Mouse (Mus musculus) monocyte, adult 2 months (primary cell): ENCODE measurements around the gene Dapk3.

Source experiments
- DNase-seq, 2 experiments: peaks; one replicate each; pipeline ENCODE4 v3.0.0; 2022; ENCODE audit warnings: low spot score in 2 of 2, low read depth in 1 of 2

The Dapk3 gene

GRCm38 (mm10) chr10:81182336-81183333, at the start of gene Dapk3:
Gene Dapk3, plus strand, starts transcription at chr10:81183005.
- peak; percentile 89 to 94 for DNase-seq

GRCm38 (mm10) chr10:81134181-81134587, 48.6 kb upstream of the Dapk3 start:
- DNase-seq: peak; percentile 77 to 89

DNA sequence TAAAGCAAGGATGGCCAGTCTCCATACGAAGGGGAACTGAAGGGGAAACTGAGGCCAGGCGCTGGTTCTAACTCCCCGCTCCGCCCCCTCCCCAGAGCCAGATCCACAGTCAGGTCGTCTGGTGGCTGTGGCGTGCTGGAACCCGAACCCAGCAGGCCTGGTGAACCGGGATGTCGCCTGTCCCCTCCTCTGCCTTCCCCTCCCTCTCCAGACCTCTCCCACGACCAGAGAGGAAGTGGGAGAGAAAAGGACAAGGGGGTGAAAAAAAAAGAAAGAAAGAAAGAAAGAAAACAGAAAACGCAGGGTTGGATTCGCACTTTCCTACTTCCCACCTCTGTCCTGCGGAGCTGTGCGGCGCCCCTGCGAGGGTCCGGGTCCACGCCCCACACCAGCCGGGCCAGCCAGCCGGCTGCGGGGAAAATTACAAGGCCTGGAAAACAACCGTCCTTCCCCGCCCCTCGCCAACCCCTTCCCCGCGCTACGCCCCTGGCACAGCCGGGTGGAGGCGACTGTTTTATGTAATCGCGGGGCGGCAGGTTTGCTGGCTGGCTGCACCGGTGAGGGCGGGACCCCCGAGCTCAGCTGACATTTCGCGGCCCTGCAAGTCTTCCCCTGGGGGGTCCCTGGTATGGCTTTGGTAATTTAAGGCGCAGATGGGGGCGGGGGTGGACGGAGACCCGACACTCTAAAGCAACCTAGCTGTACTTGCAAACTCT, 47.7 kb upstream of the Dapk3 start, which contains the start of gene Zbtb7a:
TSS of gene Zbtb7a (plus strand) at position 255 of the 716 bp plus-strand sequence.
- no peak for DNase-seq

GRCm38 (mm10) chr10:81135831-81136705, 46.7 kb upstream of the Dapk3 start:
- DNase-seq: peak in 1 of 2 experiments; percentile 48

- peak; percentile 41 to 67 for DNase-seq
Measured at GRCm38 (mm10) chr10:81136706-81137231, 46.0 kb upstream of the Dapk3 start.

DNA sequence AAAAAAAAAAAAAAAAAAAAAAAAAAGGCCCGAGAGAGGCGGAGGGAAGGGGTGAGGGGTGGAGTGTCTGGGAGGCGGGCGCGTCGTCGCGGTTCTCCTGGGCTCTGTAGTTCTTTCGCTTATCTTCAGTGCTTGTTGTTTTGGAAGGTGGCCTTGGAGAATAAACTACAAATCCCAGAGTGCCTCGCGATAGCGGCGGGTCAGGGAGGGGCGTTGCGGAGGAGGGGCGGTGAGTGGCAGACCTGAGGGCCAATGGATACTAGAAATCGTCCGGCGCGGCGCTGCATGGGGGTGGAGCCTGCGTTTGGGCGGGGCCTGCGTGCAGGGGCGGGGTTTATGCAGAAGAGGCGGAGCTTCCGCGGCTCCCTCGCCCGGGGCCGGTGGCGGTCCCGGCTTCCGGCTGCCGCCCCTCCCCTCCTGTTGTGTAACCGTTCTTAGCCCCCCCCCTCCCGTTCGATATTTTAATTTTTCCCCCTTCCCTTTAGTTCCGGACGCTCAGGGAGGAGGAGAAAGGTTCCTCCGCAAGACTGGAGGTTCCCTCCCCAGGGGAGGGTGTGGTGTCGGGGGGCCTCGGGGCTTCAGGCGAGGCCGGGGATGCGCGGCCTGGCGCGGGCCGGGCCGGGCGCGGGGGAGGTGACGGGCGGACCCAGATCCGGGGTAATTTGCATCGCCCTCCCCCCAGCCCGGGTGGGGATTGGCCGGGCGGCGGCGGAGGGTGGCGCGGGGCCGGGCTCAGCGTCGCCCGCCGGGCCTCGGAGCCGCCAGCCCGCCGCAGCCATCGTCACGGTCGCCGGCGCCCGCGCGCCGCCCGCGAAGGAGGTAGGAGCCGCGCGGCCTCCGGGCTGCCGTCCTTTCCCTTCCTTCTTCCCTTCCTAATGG, 45.3 kb upstream of the Dapk3 start:
- DNase-seq: peak; percentile 100

DNA sequence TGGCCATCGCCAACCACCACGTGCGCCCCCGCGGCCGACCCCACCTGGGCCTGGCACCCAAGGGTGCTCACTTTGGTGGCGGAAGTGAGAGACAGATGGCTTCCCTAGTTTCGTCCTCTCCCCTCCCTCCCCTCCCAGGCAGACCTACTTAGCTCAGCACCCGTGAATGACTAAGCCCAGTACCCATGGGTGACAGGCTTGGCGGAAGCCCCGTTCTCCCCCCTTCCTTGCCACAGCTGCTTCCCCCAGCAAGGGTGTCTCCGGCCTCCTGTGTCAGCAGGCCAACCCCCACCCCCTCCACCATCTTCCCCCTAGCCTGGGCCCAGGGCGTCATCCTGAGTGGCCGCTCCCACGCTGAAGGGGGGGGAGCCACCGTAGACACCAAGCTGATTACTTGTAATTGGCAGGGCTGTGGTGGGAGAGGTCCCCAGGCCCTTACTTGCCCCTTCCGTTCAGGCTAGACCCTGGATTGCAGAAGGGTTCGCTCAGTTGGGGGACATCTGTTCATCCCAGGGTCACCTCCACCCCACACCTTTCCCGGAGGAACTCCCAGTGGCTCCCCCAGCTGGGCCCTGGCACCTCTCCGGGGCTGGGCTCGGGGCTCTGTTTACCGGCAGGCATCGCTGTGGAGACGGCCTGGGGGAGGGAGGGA, 44.5 kb upstream of the Dapk3 start:
- peak in 1 of 2 experiments; percentile 65 for DNase-seq

DNA sequence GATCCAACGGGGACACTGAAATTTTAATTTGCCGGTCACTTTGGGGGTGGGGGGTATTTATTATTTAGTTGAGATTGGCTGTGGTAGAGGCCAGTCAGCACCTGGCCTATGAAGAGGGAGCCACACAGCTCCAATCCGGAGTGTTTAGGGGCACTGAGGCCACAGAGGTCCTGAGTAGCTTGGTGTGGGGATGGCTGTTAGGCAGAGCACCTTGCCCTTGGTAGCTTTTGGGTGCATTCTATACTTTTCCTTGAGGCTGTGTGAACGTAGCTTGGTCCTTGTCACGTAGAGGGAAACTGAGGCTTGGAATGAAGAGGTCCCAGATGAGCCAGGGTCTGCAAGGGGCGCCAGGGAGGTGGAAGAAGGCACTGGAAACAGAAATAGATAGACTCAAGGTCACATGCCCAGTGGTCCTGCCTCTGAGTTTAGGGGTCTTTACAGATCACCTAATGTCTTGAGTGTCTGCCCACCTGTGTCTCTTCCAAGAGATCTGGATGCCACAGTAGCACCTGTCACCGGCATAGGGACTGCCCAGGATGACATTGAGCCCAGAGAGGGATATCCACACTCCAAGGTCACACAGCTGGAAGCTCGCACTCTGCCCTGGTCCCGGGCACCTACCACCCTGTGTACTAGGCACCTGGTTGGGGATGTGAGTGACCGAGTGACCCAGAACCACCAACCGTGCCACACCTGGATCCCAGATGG, 43.8 kb upstream of the Dapk3 start:
- DNase-seq: no peak

- DNase-seq: no peak
Measured at GRCm38 (mm10) chr10:81139529-81139846, 43.3 kb upstream of the Dapk3 start.

DNA sequence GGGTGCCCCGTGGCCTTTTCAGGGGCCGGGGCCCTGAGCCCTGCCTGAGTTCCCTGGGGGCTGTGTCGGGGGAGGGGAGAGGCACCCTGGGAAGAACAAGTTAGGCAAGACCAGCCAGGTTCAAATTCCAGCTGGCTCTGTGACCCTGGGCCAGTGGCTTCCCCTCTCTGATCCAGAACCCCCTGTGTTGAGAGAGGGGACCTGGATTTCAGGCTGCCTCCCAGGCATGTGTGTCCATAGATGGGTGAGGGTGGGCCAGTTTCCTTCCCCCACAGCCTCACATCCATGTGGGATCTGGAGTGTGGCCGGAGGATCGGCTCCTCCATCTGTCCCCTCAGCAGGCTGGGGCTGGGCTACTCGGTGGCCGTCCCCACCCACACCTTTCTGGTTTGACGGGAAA, 42.8 kb upstream of the Dapk3 start:
- no peak for DNase-seq

- DNase-seq: no peak
Measured at GRCm38 (mm10) chr10:81140717-81141454, 41.9 kb upstream of the Dapk3 start.

DNA sequence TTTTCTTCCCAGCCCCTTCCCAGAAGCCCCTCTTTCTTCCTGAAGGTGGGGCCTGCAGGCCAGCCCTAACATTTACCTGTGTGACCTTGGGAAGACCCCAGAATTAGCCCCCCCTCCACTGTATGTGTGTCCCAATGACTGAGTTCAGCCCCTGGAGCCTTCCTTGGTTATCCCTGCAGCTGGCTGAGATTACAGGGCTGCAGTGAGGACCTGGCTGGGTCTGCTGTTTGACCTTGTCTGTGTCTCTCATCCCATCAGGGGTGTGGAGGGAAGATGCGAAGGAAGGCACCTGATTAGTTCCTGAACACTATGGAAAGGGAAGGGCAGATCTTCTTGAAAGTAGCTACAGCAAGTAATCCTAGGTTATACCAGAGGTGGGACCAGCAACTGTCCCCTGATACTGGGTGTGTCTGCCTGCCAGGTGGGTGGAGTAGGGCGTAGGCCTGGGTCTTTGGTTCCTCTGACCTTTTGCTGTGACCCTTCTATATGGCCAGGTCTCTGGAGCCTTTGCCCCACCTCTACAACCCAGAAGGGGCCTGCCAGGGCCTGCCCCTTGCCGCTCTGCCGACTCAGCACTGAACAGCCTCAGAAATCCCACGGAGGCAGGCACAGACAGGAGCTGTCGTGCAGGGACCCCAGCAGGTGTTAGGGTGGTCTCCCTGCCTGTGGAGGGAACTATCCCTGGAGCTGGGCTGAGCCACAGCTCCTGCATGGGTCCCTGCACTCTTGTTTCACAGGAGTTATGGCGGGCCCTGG, 41.2 kb upstream of the Dapk3 start:
- DNase-seq: no peak

DNA sequence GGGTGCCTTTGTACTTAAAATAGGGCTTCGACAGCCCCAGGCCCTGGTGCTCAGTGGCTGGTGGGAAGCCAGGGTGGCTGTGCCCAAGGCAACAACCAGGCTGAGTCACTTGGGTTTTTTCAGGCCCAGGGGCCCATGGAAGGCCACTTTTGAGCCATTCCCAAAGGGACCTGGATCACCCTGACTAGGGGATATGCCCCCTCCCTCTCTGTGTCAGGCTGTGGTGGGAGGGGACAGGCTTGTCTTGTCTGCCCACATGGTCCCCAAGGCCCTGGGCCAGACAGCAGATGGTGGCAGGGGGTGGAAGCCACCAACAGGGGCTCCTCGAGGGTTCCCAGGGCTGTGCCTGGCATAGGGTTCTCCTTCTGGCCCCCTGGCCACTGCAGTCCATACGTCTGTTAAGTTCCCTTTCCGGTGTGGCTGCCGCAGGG, 40.2 kb upstream of the Dapk3 start:
- no peak for DNase-seq

DNA sequence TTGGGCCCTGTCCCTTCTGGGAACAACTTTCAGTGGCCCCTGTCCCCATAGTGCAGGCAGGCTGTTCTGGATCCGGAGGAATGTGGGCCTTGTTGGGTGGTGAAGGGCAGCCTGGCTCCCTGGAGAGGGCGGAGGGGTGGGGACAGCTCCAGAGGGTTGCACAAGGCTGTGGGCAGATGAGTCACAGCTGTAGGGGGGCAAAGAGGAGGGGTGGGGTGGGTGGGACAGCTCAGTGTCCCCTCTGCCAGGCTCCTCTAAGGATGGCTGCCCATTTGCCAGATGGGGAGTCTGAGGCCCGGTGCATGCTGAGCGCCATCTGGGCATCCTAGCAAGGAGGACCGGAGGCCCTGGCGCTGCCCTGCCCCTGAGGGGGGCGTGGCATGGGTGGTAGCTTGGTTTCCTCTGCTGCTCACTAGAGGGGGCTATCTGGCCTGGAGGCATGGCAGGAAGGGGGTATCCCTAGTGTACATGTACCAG, 39.6 kb upstream of the Dapk3 start:
- DNase-seq: no peak

DNA sequence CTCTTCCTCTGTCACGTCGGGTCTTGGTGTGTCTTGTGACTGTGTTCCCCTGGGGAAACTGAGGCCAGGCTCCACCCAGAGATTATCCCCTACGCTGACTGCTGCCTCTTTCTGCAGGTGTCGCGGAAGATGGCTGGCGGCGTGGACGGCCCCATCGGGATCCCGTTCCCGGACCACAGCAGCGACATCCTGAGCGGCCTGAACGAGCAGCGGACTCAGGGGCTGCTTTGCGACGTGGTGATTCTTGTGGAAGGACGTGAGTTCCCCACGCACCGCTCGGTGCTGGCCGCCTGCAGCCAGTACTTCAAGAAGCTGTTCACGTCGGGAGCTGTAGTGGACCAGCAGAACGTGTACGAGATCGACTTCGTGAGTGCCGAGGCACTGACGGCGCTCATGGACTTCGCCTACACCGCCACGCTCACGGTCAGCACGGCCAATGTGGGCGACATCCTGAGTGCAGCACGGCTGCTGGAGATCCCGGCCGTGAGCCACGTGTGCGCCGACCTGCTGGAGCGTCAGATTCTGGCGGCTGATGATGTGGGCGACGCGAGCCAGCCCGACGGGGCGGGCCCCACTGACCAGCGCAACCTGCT, 38.9 kb upstream of the Dapk3 start:
- DNase-seq: no peak

DNA sequence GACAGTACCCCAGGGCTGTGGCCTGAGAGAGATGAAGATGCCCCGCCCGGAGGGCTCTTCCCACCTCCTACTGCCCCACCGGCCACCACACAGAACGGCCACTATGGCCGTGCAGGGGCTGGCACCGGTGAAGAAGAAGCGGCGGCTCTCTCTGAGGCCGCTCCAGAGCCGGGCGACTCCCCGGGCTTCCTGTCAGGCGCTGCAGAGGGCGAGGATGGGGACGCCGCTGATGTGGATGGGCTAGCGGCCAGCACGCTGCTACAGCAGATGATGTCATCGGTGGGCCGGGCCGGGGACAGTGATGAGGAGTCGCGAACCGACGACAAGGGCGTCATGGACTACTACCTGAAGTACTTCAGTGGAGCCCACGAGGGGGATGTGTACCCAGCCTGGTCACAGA, 38.1 kb upstream of the Dapk3 start:
- no peak for DNase-seq

GRCm38 (mm10) chr10:81145307-81145706, 37.5 kb upstream of the Dapk3 start:
- DNase-seq: no peak
